Mouse (Mus musculus): Measurements from ENCODE around the gene Tsen2.

GRCm38 (mm10) chr6:115620942-115621341 lies 76.5 kb downstream of the Tsen2 start:
- TF ChIP-seq POLR2A (IDR thresholded peaks at IDR 0.05; ENCODE audit: borderline replicate concordance, insufficient read depth, low read length) (no peak), CTCF (IDR thresholded peaks at IDR 0.05; ENCODE audit: borderline replicate concordance, insufficient read depth, low read depth, low read length) (no peak)
